Mouse (Mus musculus): Measurements from ENCODE around the gene Aifm3.

GRCm38 (mm10) chr16:17474761-17475160, 14.7 kb upstream of the Aifm3 start:
- TF ChIP-seq EP300 (IDR thresholded peaks at IDR 0.05; ENCODE audit: low read depth) (no peak), CTCF (IDR thresholded peaks at IDR 0.05; ENCODE audit: low read depth) (no peak)
